Mouse (Mus musculus): ENCODE measurements at regions not wholly inside any gene's neighbourhood (a gene's known extent, or its start where the extent isn't known, plus 50 kb on each side); places are given as distances from the start of the nearest gene placed in this dataset.

GRCm38 (mm10) chr1:61298779-61299178 is 321.1 kb downstream of the Icos start:
- Histone ChIP-seq H3K4me2 (no peak overlapping the region), H3K4me1 (ENCODE audit: control insufficient read depth, insufficient read depth, low read length) (no peaks in the 10 kb centered on the region), H3K36me3 (ENCODE audit: control insufficient read depth, insufficient read depth, low read length) (no peaks in the 10 kb centered on the region), H3K4me3 (ENCODE audit: low read depth, low read length) (no peak overlapping the region), H3K27me3 (ENCODE audit: control insufficient read depth, insufficient read depth, low read length) (peaks cover 8% of the 10 kb centered on the region), H3K9me3 (replicated peaks; ENCODE audit: control insufficient read depth, low read length) (no peaks in the 10 kb centered on the region), H3K27ac (ENCODE audit: low read depth, low read length) (no peak overlapping the region), H3K9ac (ENCODE audit: low read depth, low read length) (no peak overlapping the region)
- no peak for ATAC-seq (replicated peaks; ENCODE audit: insufficient number of reproducible peaks, low FRiP score, low TSS enrichment)
- 78% methylated on average over 6 of the region's 6 CpGs for WGBS (ENCODE audit: insufficient replicate concordance)

DNA sequence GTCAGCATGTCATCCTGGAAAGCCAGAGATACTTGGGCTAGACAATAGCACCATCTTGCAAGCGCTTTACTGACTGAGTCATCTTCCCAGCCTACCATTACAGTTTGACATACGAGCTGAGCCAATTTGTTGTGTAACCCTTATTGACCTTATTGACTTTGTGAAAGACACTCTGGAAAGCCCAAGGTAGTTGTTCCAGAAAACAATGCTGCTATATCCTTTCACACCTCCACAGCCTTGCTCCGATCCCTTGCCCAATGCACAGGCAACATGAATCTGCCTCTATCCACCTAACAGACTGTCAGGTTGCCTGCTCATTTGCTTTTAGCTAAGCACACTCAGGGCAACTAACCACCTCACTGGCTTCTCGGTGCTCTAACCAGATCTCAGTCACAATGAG is 322.8 kb downstream of the Icos start:
- H3K4me3 ChIP-seq (ENCODE audit: low read depth, low read length), result no peak overlapping the region
- no peaks in the 10 kb centered on the region for H3K36me3 ChIP-seq (ENCODE audit: control insufficient read depth, insufficient read depth, low read length)
- H3K4me2 ChIP-seq, result no peak overlapping the region
- 72% methylated on average over 4 of the region's 4 CpGs for WGBS (ENCODE audit: insufficient replicate concordance)
- no peak overlapping the region for H3K27ac ChIP-seq (ENCODE audit: low read depth, low read length)
- H3K9me3 ChIP-seq (replicated peaks; ENCODE audit: control insufficient read depth, low read length), result no peaks in the 10 kb centered on the region
- no peaks in the 10 kb centered on the region for H3K4me1 ChIP-seq (ENCODE audit: control insufficient read depth, insufficient read depth, low read length)
- H3K9ac ChIP-seq (ENCODE audit: low read depth, low read length), result no peak overlapping the region
- peaks cover 8% of the 10 kb centered on the region for H3K27me3 ChIP-seq (ENCODE audit: control insufficient read depth, insufficient read depth, low read length)
- ATAC-seq (replicated peaks; ENCODE audit: insufficient number of reproducible peaks, low FRiP score, low TSS enrichment), result no peak

DNA sequence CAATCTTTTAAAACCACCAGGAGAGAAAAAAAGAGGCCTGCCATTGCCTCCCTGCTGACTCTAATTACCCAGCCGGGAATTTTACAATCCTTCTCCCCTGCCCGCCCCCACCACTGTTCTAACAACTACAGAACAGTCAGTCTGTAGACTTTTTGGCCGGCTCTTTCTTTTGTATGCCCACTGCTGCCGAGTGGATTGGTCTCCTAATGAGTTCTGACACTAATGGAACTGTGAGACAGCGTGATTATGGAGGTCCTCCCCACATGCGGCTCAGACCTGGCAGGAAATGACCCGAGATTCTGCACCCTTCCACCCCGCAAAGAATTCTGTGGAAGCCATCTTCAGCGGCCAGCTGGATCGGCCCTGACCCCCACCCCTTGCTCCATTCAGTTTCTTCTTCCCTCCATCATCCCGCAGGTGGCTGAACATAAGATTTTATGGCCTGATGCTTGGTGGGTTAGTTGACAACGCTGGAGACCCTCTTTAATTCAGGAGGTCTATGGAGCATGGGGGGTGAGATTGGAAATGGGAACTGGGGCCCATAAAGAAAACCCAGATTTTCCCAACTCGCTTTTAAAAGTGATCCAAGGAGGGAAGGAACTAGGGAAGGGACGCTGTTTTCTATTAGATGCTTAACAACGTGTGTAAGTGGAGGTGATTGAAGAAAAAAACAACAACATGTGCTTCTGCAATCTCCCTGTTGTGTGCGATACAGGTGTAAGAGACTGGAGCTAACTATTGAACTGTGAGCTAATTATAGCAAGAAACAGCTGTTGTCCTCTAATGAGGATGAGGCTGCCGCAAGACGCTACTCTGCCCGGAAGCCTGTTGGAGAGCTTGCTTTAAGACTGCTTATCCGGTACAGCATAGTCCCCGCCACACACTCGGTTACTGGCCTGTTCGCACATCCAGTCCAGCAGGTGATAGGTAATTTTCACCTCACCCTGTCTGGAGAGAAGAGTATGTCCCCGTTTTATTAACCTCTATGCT is 323.6 kb downstream of the Icos start:
- 59% methylated on average over 24 of the region's 24 CpGs for WGBS (ENCODE audit: insufficient replicate concordance)
- Histone ChIP-seq H3K9ac (ENCODE audit: low read depth, low read length) (no peak overlapping the region), H3K9me3 (replicated peaks; ENCODE audit: control insufficient read depth, low read length) (no peaks in the 10 kb centered on the region), H3K4me1 (ENCODE audit: control insufficient read depth, insufficient read depth, low read length) (no peaks in the 10 kb centered on the region; the same call in 1 of the 2 replicates), H3K27ac (ENCODE audit: low read depth, low read length) (no peak overlapping the region), H3K4me3 (ENCODE audit: low read depth, low read length) (no peak overlapping the region), H3K4me2 (no peak overlapping the region), H3K36me3 (ENCODE audit: control insufficient read depth, insufficient read depth, low read length) (no peaks in the 10 kb centered on the region), H3K27me3 (ENCODE audit: control insufficient read depth, insufficient read depth, low read length) (peaks cover 8% of the 10 kb centered on the region)
- ATAC-seq (replicated peaks; ENCODE audit: insufficient number of reproducible peaks, low FRiP score, low TSS enrichment), result no peak

DNA sequence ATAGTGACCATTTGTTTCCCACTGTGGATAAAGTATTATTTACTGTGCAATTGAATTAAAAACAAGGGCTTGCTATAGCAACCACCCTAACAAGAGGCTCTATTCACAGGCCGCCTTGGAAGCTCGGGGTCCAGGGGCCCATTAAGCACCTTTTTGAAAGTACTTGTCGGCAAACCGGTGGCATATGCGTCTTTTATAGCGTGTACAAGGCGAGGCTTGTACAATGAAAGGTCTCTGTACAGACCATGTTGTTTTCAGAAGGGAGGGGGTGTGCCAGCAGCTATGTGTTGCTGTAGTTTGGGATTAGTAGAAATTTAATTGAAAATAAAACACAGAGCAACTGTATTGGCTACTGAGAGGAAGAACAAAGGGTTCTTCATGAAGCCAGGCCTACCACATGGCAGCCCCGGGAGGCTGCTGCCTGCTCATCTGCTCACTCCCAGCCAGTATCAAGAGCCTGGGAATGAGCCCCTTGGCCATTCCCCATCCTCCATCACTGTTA is 324.9 kb downstream of the Icos start:
- H3K4me1 ChIP-seq (ENCODE audit: control insufficient read depth, insufficient read depth, low read length), result peaks cover 4% of the 10 kb centered on the region; the same call in 1 of the 2 replicates
- no peaks in the 10 kb centered on the region for H3K27me3 ChIP-seq (ENCODE audit: control insufficient read depth, insufficient read depth, low read length)
- WGBS (ENCODE audit: insufficient replicate concordance), result 72% methylated on average over 8 of the region's 8 CpGs
- H3K9ac ChIP-seq (ENCODE audit: low read depth, low read length), result no peak overlapping the region
- H3K36me3 ChIP-seq (ENCODE audit: control insufficient read depth, insufficient read depth, low read length), result no peaks in the 10 kb centered on the region
- H3K27ac ChIP-seq (ENCODE audit: low read depth, low read length), result no peak overlapping the region
- no peak for ATAC-seq (replicated peaks; ENCODE audit: insufficient number of reproducible peaks, low FRiP score, low TSS enrichment)
- H3K4me2 ChIP-seq, result no peak overlapping the region
- H3K4me3 ChIP-seq (ENCODE audit: low read depth, low read length), result no peak overlapping the region
- no peaks in the 10 kb centered on the region for H3K9me3 ChIP-seq (replicated peaks; ENCODE audit: control insufficient read depth, low read length)

DNA sequence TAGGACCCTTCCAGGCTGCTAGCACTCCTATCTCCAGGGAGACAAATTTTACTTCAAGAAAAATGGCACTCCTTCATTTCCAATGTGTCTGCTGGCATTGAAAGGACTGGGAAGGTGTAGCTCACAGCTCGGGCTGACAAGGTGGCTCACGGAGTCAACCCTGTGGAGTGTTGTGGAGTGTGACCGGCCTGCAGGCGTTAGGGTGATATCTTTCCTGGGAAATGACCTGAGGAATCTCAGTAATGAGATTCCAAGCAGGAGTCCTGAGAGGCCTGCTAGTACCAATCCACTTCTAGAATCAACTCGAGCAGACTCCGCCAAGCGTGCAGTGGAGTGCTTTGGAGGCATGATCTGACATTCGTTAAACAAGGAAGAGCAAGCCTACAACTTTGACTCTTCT is 328.6 kb downstream of the Icos start:
- WGBS (ENCODE audit: insufficient replicate concordance), result 30% methylated on average over 8 of the region's 8 CpGs
- no peak overlapping the region for H3K27ac ChIP-seq (ENCODE audit: low read depth, low read length)
- no peak for ATAC-seq (replicated peaks; ENCODE audit: insufficient number of reproducible peaks, low FRiP score, low TSS enrichment)

GRCm38 (mm10) chr1:61309563-61309962 is 329.1 kb upstream of the Pard3b start:
- Histone ChIP-seq H3K4me1 (ENCODE audit: control insufficient read depth, insufficient read depth, low read length) (peaks cover 4% of the 10 kb centered on the region; the same call in 1 of the 2 replicates), H3K27me3 (ENCODE audit: control insufficient read depth, insufficient read depth, low read length) (no peaks in the 10 kb centered on the region), H3K27ac (ENCODE audit: low read depth, low read length) (no peak overlapping the region), H3K4me3 (ENCODE audit: low read depth, low read length) (no peak overlapping the region), H3K36me3 (ENCODE audit: control insufficient read depth, insufficient read depth, low read length) (no peaks in the 10 kb centered on the region), H3K4me2 (no peak overlapping the region), H3K9ac (ENCODE audit: low read depth, low read length) (no peak overlapping the region), H3K9me3 (replicated peaks; ENCODE audit: control insufficient read depth, low read length) (no peaks in the 10 kb centered on the region)
- 78% methylated on average over 1 of the region's 1 CpGs for WGBS (ENCODE audit: insufficient replicate concordance)
- ATAC-seq (replicated peaks; ENCODE audit: insufficient number of reproducible peaks, low FRiP score, low TSS enrichment), result no peak

More for the DNA sequence above, 328.6 kb downstream of the Icos start:
- Histone ChIP-seq H3K4me1 (ENCODE audit: control insufficient read depth, insufficient read depth, low read length) (peaks cover 4% of the 10 kb centered on the region; the same call in 1 of the 2 replicates), H3K4me3 (ENCODE audit: low read depth, low read length) (no peak overlapping the region), H3K9me3 (replicated peaks; ENCODE audit: control insufficient read depth, low read length) (no peaks in the 10 kb centered on the region), H3K27me3 (ENCODE audit: control insufficient read depth, insufficient read depth, low read length) (no peaks in the 10 kb centered on the region), H3K4me2 (no peak overlapping the region), H3K9ac (ENCODE audit: low read depth, low read length) (no peak overlapping the region), H3K36me3 (ENCODE audit: control insufficient read depth, insufficient read depth, low read length) (no peaks in the 10 kb centered on the region)

DNA sequence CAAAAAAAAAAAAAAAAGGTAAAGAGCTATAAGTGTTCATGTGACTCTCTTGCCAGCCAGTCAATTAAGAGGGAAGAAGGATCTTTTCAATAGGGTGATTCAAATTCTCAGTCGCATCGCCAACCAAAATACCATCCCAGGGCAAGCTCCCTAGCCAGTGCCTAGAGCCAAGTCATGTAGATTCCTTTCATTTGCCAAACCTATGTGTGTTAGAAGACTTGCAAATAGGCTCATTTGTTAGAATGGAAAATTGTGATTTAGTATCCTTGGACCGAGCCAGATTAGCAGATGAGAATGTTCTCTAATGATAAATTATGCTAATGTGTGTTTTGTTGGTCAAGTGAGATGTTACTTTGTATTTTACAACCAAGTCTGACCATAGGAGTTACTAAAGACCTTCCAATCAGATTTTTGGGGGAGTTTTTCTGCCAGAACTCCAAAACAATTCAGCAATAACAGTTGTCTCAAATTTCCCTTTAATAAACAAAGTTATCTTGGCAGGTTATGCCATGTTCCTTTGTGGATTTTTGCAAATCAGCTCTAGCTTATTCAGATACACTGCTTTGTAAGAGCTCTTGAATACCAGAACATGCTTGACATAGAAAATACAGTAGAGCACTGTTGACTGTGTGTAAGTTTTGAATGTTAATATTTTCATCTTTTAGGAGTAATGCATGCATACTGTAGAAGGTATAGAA is 328.4 kb upstream of the Pard3b start:
- H3K4me2 ChIP-seq, result no peak overlapping the region
- no peak overlapping the region for H3K4me3 ChIP-seq (ENCODE audit: low read depth, low read length)
- H3K4me1 ChIP-seq (ENCODE audit: control insufficient read depth, insufficient read depth, low read length), result peaks cover 4% of the 10 kb centered on the region; the same call in 1 of the 2 replicates
- H3K27me3 ChIP-seq (ENCODE audit: control insufficient read depth, insufficient read depth, low read length), result no peaks in the 10 kb centered on the region
- no peaks in the 10 kb centered on the region for H3K9me3 ChIP-seq (replicated peaks; ENCODE audit: control insufficient read depth, low read length)
- H3K9ac ChIP-seq (ENCODE audit: low read depth, low read length), result no peak overlapping the region
- no peaks in the 10 kb centered on the region for H3K36me3 ChIP-seq (ENCODE audit: control insufficient read depth, insufficient read depth, low read length)
- 84% methylated on average over 3 of the region's 3 CpGs for WGBS (ENCODE audit: insufficient replicate concordance)
- H3K27ac ChIP-seq (ENCODE audit: low read depth, low read length), result no peak overlapping the region
- no peak for ATAC-seq (replicated peaks; ENCODE audit: insufficient number of reproducible peaks, low FRiP score, low TSS enrichment)

DNA sequence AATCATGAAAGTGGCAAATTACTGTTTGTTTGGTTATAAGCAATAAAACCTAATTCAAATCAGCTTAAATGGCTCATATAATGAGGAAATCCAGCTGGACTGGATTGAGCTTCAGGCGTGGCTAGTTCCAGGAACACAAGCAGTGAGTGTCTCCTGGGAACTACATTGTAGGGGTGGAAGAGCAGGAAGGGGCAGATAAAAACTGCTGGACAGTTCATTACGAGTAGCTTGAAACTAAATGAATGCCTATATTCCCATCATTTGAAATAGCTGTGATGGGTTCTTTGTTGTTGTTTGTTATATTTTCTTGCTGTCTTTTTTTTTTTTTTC is 327.9 kb upstream of the Pard3b start:
- no peak for ATAC-seq (replicated peaks; ENCODE audit: insufficient number of reproducible peaks, low FRiP score, low TSS enrichment)
- 64% methylated on average over 2 of the region's 2 CpGs for WGBS (ENCODE audit: insufficient replicate concordance)
- no peak overlapping the region for H3K4me3 ChIP-seq (ENCODE audit: low read depth, low read length)

More for the DNA sequence above, 327.9 kb upstream of the Pard3b start:
- Histone ChIP-seq H3K27me3 (ENCODE audit: control insufficient read depth, insufficient read depth, low read length) (no peaks in the 10 kb centered on the region), H3K27ac (ENCODE audit: low read depth, low read length) (no peak overlapping the region), H3K4me1 (ENCODE audit: control insufficient read depth, insufficient read depth, low read length) (peaks cover 4% of the 10 kb centered on the region; the same call in 1 of the 2 replicates), H3K9me3 (replicated peaks; ENCODE audit: control insufficient read depth, low read length) (no peaks in the 10 kb centered on the region), H3K36me3 (ENCODE audit: control insufficient read depth, insufficient read depth, low read length) (no peaks in the 10 kb centered on the region), H3K9ac (ENCODE audit: low read depth, low read length) (no peak overlapping the region), H3K4me2 (no peak overlapping the region)
